20 mouse cellular contexts compared by ENCODE assay signal in the genomic region with DNA sequence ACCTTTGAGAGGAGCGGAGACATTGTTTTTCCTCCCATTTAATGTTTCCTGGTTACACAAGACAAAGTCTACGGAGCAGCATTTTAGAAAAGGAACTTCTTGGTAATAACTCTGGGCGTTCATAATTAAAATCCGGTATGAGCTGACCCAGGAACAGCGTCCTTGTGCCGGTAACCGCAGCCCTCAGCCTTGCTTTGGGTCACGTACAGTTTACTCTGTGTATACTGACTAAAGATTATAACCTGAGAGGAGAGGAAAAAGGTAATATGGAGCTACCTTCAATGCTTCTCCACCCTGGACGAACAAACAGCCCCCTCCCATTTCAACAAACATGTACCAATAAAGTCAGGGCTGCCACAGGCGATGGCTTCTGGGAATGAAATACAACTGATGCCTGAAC. TPM values are rescaled to one million over a fixed set of nuclear protein-coding genes. Genes with fewer than 3 reads are reported as not detected.
A peak's percentile ranks its signal among the peaks of the same experiment; 100 is the strongest.
DNase-seq lines count a peak whose midpoint lies in the region; ATAC-seq and TF ChIP-seq lines count a peak whose summit lies in the region.
"Had no signal": no experiment of that assay in that cellular context is flagged by ENCODE, and none has a peak within 500 bp of the region (broad histone marks: within the 10 kb centered on the region; RNA-seq: fewer than 3 reads in every experiment).

No protein-coding gene starts in this region.

- no peak overlapping the region for H3K4me2 ChIP-seq in kidney, embryonic 16.5 days (replicated peaks; ENCODE audit: low read depth, low read length)
- no peak overlapping the region for H3K4me2 ChIP-seq in intestine, embryonic 15.5 days (replicated peaks)
- no peak overlapping the region for H3K4me2 ChIP-seq in stomach, embryonic 14.5 days (replicated peaks; ENCODE audit: low read depth, low read length)
- H3K4me2 ChIP-seq: forebrain, embryonic 13.5 days; hindbrain, embryonic 14.5 days had no signal

- TF ChIP-seq CTCF in kidney, adult 2 months (conservative IDR thresholded peaks at IDR 0.05; ENCODE audit: insufficient read depth, insufficient read length, low read depth, low read length), result no peak

- no peak overlapping the region for H3K9ac ChIP-seq in kidney, embryonic 16.5 days (replicated peaks; ENCODE audit: low read length)
- H3K9ac ChIP-seq in intestine, embryonic 15.5 days, result no peak overlapping the region
- no peak overlapping the region for H3K9ac ChIP-seq in stomach, embryonic 14.5 days (replicated peaks; ENCODE audit: low read depth, low read length)
- H3K9ac ChIP-seq: forebrain, embryonic 13.5 days; forebrain, postnatal 0 days; hindbrain, embryonic 14.5 days had no signal

- no peak for TF ChIP-seq POLR2A in kidney, adult 2 months (IDR thresholded peaks at IDR 0.05; ENCODE audit: low read depth, low read length)

- no peaks in the 10 kb centered on the region for H3K9me3 ChIP-seq in kidney, embryonic 16.5 days (ENCODE audit: low read length)
- H3K9me3 ChIP-seq in intestine, embryonic 15.5 days, result no peaks in the 10 kb centered on the region
- no peaks in the 10 kb centered on the region for H3K9me3 ChIP-seq in stomach, embryonic 14.5 days (ENCODE audit: control insufficient read depth, low read depth, low read length)
- no peaks in the 10 kb centered on the region for H3K9me3 ChIP-seq in midbrain, embryonic 10.5 days (replicated peaks)
- H3K9me3 ChIP-seq: embryonic facial prominence, embryonic 10.5 days; forebrain, embryonic 13.5 days; heart, embryonic 10.5 days; hindbrain, embryonic 10.5 days had no signal

- no peak overlapping the region for H3K4me3 ChIP-seq in kidney, adult 2 months (ENCODE audit: insufficient read depth, low read depth, low read length)
- H3K4me3 ChIP-seq in kidney, embryonic 16.5 days (ENCODE audit: low read length), result no peak overlapping the region
- no peak overlapping the region for H3K4me3 ChIP-seq in intestine, embryonic 15.5 days (replicated peaks)
- no peak overlapping the region for H3K4me3 ChIP-seq in stomach, embryonic 14.5 days (ENCODE audit: low read depth, low read length)
- H3K4me3 ChIP-seq in midbrain, embryonic 10.5 days, result no peak overlapping the region
- H3K4me3 ChIP-seq: embryonic facial prominence, embryonic 10.5 days; forebrain, embryonic 13.5 days; heart, embryonic 10.5 days; hindbrain, embryonic 10.5 days had no signal

- 56% methylated on average over 10 of the region's 10 CpGs for WGBS in kidney, adult 2 months
- WGBS in kidney, embryonic 16.5 days, result 60% methylated on average over 10 of the region's 10 CpGs
- 71% methylated on average over 10 of the region's 10 CpGs for WGBS in intestine, embryonic 15.5 days
- WGBS in stomach, embryonic 14.5 days, result 83% methylated on average over 10 of the region's 10 CpGs
- WGBS in midbrain, embryonic 10.5 days, result 93% methylated on average over 10 of the region's 10 CpGs

- no peaks in the 10 kb centered on the region for H3K36me3 ChIP-seq in kidney, adult 2 months (ENCODE audit: control insufficient read depth, insufficient read depth, low read length)
- H3K36me3 ChIP-seq in kidney, embryonic 16.5 days (ENCODE audit: insufficient read depth, low read length), result no peaks in the 10 kb centered on the region
- H3K36me3 ChIP-seq in intestine, embryonic 15.5 days, result no peaks in the 10 kb centered on the region
- no peaks in the 10 kb centered on the region; the same call in 1 of the 2 replicates for H3K36me3 ChIP-seq in stomach, embryonic 14.5 days (ENCODE audit: control insufficient read depth, insufficient read depth, low read length)
- H3K36me3 ChIP-seq in midbrain, embryonic 10.5 days, result no peaks in the 10 kb centered on the region
- H3K36me3 ChIP-seq: embryonic facial prominence, embryonic 10.5 days; heart, embryonic 10.5 days; hindbrain, embryonic 10.5 days had no signal

- no peak for ATAC-seq in kidney, embryonic 16.5 days (ENCODE audit: low FRiP score, low TSS enrichment)
- peak; percentile 79 for ATAC-seq in intestine, embryonic 15.5 days
- peak; percentile 33; the same call in 1 of the 2 replicates for ATAC-seq in stomach, embryonic 14.5 days (ENCODE audit: insufficient number of reproducible peaks, insufficient read depth, low FRiP score, low read depth)
- ATAC-seq: activated CD4-positive, CD25-positive, alpha-beta regulatory T cell, adult 4 months; forebrain, embryonic 13.5 days; forebrain, postnatal 0 days; Patski had no signal

- no peak for DNase-seq in kidney, adult 2 months
- no peak for DNase-seq in midbrain, embryonic 10.5 days (ENCODE audit: low spot score)
- no peak for DNase-seq in frontal cortex, adult 2 months (ENCODE audit: extremely low spot score in 1 of 2, low spot score in 1 of 2)
- no peak for DNase-seq in layer of hippocampus, postnatal 14 days (ENCODE audit: low spot score in 2 of 2)
- DNase-seq: cerebellum, adult 2 months; cerebellum, postnatal 10 days; forebrain, postnatal 0 days; gastrocnemius, postnatal 36 days; heart, adult 18-20 months; heart, postnatal 14 days had no signal

- no peaks in the 10 kb centered on the region for H3K27me3 ChIP-seq in kidney, adult 2 months (replicated peaks; ENCODE audit: control insufficient read depth, insufficient read depth, low read length)
- no peaks in the 10 kb centered on the region for H3K27me3 ChIP-seq in kidney, embryonic 16.5 days (ENCODE audit: insufficient read depth, low read length)
- H3K27me3 ChIP-seq in intestine, embryonic 15.5 days (replicated peaks), result no peaks in the 10 kb centered on the region
- H3K27me3 ChIP-seq in stomach, embryonic 14.5 days (ENCODE audit: control insufficient read depth, insufficient read depth, low read length), result no peaks in the 10 kb centered on the region
- no peaks in the 10 kb centered on the region for H3K27me3 ChIP-seq in midbrain, embryonic 10.5 days (ENCODE audit: low read depth, poor library complexity, severe bottlenecking)
- H3K27me3 ChIP-seq: forebrain, embryonic 13.5 days; Patski had no signal

- H3K4me1 ChIP-seq in kidney, adult 2 months (ENCODE audit: control insufficient read depth, insufficient read depth, low read length), result no peaks in the 10 kb centered on the region
- H3K4me1 ChIP-seq in kidney, embryonic 16.5 days (ENCODE audit: insufficient read depth, low read length), result peaks cover 6% of the 10 kb centered on the region; the same call in 1 of the 2 replicates
- no peaks in the 10 kb centered on the region for H3K4me1 ChIP-seq in intestine, embryonic 15.5 days (replicated peaks)
- H3K4me1 ChIP-seq in stomach, embryonic 14.5 days (ENCODE audit: control insufficient read depth, insufficient read depth, low read length), result no peaks in the 10 kb centered on the region
- H3K4me1 ChIP-seq in midbrain, embryonic 10.5 days, result no peaks in the 10 kb centered on the region
- H3K4me1 ChIP-seq: forebrain, embryonic 13.5 days; heart, embryonic 10.5 days; hindbrain, embryonic 10.5 days had no signal

- peak overlapping the region; percentile 51; the same call in 1 of the 2 replicates for H3K27ac ChIP-seq in kidney, adult 2 months (ENCODE audit: insufficient read depth, low read depth, low read length)
- H3K27ac ChIP-seq in kidney, embryonic 16.5 days (ENCODE audit: low read length), result no peak overlapping the region
- H3K27ac ChIP-seq in intestine, embryonic 15.5 days, result no peak overlapping the region
- H3K27ac ChIP-seq in stomach, embryonic 14.5 days (ENCODE audit: low read length), result no peak overlapping the region
- H3K27ac ChIP-seq in midbrain, embryonic 10.5 days (replicated peaks), result no peak overlapping the region
- H3K27ac ChIP-seq: embryonic facial prominence, embryonic 10.5 days; forebrain, embryonic 13.5 days; heart, embryonic 10.5 days; hindbrain, embryonic 10.5 days; hindbrain, embryonic 14.5 days had no signal

RNA-seq across cellular contexts. Expression of a gene that starts 48.7 kb away (rescaled TPM):
- 8.2 and 8.6 TPM in 2 replicates for polyA plus RNA-seq in kidney, adult 2 months (2012; rRNA removed)
- 14.0 and 14.2 TPM in 2 replicates for polyA plus RNA-seq in kidney, embryonic 16.5 days (2015; fragmentation: Nextera tagmentation; extraction: Ambion mirVana)
- polyA plus RNA-seq in intestine, embryonic 15.5 days (2015; fragmentation: Nextera tagmentation; extraction: Ambion mirVana), result 16.6 and 18.9 TPM in 2 replicates
- polyA plus RNA-seq in stomach, embryonic 14.5 days (2014; fragmentation: Nextera tagmentation; extraction: Ambion mirVana), result 29.6 and 30.4 TPM in 2 replicates
- 0.19 and 0.58 TPM in 2 replicates for polyA plus RNA-seq in midbrain, embryonic 10.5 days (2016; fragmentation: Nextera tagmentation; extraction: Ambion mirVana)
- 0.25 and 0.30 TPM in 2 replicates for polyA plus RNA-seq in frontal cortex, adult 2 months (2012; rRNA removed)
- 1 to 10 TPM; 1.1 to 1.7 TPM for total RNA-seq in layer of hippocampus, postnatal 14 days (2021)
